Mouse (Mus musculus) cerebellum, adult 2 months (tissue): ENCODE measurements at regions not wholly inside any gene's neighbourhood (a gene's known extent, or its start where the extent isn't known, plus 50 kb on each side); places are given as distances from the start of the nearest gene placed in this dataset.

Source experiments
- CTCF ChIP-seq: fragments of 200-500 bp; IDR thresholded peaks from 2 replicates; pipeline ENCODE4 v1.5.1; 2011; ENCODE audit warnings: low read depth, mild to moderate bottlenecking, control low read depth, low read length, moderate library complexity, borderline replicate concordance; ENCODE audit not compliant: insufficient read depth
- POLR2A ChIP-seq: fragments of 200-500 bp; IDR thresholded peaks from 2 replicates; pipeline ENCODE4 v1.6.1; 2011; ENCODE audit warnings: low read length, control low read depth, borderline replicate concordance; ENCODE audit not compliant: insufficient read depth

DNA sequence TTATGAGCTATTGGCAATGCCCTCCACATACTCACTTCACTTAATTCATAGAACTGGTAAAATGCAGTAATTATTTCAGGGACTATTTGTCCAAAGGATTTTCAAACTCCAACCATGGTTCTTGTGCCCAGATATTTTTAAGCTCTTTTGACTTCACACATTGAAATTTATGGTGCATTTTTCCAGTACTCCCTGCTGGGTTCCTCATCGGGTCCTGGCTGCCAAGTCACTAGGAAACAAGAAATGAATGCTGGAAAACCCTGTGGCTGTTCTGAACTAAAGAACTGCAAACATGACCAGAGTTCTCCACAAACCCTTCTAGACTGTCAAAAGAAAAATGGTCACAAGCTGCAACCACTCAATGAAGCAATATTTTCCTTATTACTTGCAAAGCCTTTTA is 221.6 kb upstream of the Zic4 start:
- TF ChIP-seq CTCF (no peak), POLR2A (no peak)
